Mouse (Mus musculus) mesoderm, embryonic 11.5 days (tissue): ENCODE results near the gene Gpr21.
"Not testable (repeated sequence)": the region's sequence is repeated elsewhere in the genome, so short reads cannot be mapped to it uniquely, and the experiment has no call there.

Experiments
- DNase-seq: peaks from one replicate; pipeline ENCODE4 v3.0.0-alpha.2; 2012; ENCODE audit warnings: low read depth, low spot score

Gpr21 gene

GRCm38 (mm10) chr2:37516030-37516710 lies at the start of gene Gpr21:
Gene Gpr21 (plus strand): TSS chr2:37516332.
- DNase-seq, result peak; percentile 41

- DNase-seq, result no peak
Measured at GRCm38 (mm10) chr2:37479559-37479958, 36.6 kb upstream of the Gpr21 start.

- no peak for DNase-seq
Measured at GRCm38 (mm10) chr2:37480039-37480438, 36.1 kb upstream of the Gpr21 start.

GRCm38 (mm10) chr2:37484165-37484564 lies 32.0 kb upstream of the Gpr21 start:
- DNase-seq, result no peak

GRCm38 (mm10) chr2:37485370-37485769 lies 30.8 kb upstream of the Gpr21 start:
- DNase-seq, result peak; percentile 41

GRCm38 (mm10) chr2:37486408-37486807 lies 29.7 kb upstream of the Gpr21 start:
- DNase-seq, result no peak

GRCm38 (mm10) chr2:37488956-37489355 lies 27.2 kb upstream of the Gpr21 start:
- no peak for DNase-seq

GRCm38 (mm10) chr2:37497321-37497720 lies 18.8 kb upstream of the Gpr21 start:
- DNase-seq, result no peak

- DNase-seq, result not testable (repeated sequence)
Measured at GRCm38 (mm10) chr2:37505856-37506255, 10.3 kb upstream of the Gpr21 start.

- DNase-seq, result no peak
Measured at GRCm38 (mm10) chr2:37511134-37511901, 4.8 kb upstream of the Gpr21 start.

GRCm38 (mm10) chr2:37516922-37517462 lies 860 bp downstream of the Gpr21 start:
- DNase-seq, result peak; percentile 18

GRCm38 (mm10) chr2:37518561-37519285 lies 2.6 kb downstream of the Gpr21 start:
- DNase-seq, result no peak

GRCm38 (mm10) chr2:37519286-37519640 lies 3.1 kb downstream of the Gpr21 start:
- DNase-seq, result no peak

GRCm38 (mm10) chr2:37527587-37527986 lies 11.5 kb downstream of the Gpr21 start:
- no peak for DNase-seq

- no peak for DNase-seq
Measured at GRCm38 (mm10) chr2:37529397-37529796, 13.3 kb downstream of the Gpr21 start.

- DNase-seq, result no peak
Measured at GRCm38 (mm10) chr2:37530766-37531165, 14.6 kb downstream of the Gpr21 start.

- DNase-seq, result no peak
Measured at GRCm38 (mm10) chr2:37531639-37532038, 15.5 kb downstream of the Gpr21 start.

- DNase-seq, result no peak
Measured at GRCm38 (mm10) chr2:37549346-37550012, 33.3 kb downstream of the Gpr21 start.

GRCm38 (mm10) chr2:37556366-37556765 lies 40.2 kb downstream of the Gpr21 start:
- DNase-seq, result no peak

- DNase-seq, result no peak
Measured at GRCm38 (mm10) chr2:37565579-37565978, 49.4 kb downstream of the Gpr21 start.

GRCm38 (mm10) chr2:37566035-37566434 lies 49.9 kb downstream of the Gpr21 start:
- no peak for DNase-seq

GRCm38 (mm10) chr2:37569888-37570287 lies 53.8 kb downstream of the Gpr21 start:
- DNase-seq, result no peak
